Mouse (Mus musculus) liver, adult (tissue): ENCODE data around the gene Atp5d.
A peak's percentile ranks its signal among the peaks of the same experiment; 100 is the strongest.

Experiments
- GATA4 ChIP-seq: IDR thresholded peaks from 2 replicates; pipeline ENCODE4 v1.6.1; 2014; ENCODE audit warnings: mild to moderate bottlenecking, low read length; ENCODE audit not compliant: insufficient replicate concordance

The Atp5d gene

GRCm38 (mm10) chr10:80134421-80134820 lies 4.0 kb upstream of the Atp5d start:
- no peak for TF ChIP-seq GATA4

GRCm38 (mm10) chr10:80135161-80135560 lies 3.3 kb upstream of the Atp5d start:
- no peak for TF ChIP-seq GATA4

- no peak for TF ChIP-seq GATA4
These were observed 2.8 kb upstream of the Atp5d start for GRCm38 (mm10) chr10:80135641-80136040.

- TF ChIP-seq GATA4 = no peak
These were observed 2.1 kb upstream of the Atp5d start for GRCm38 (mm10) chr10:80136179-80136951.

GRCm38 (mm10) chr10:80136952-80137625 lies 1.3 kb upstream of the Atp5d start:
- no peak for TF ChIP-seq GATA4

GRCm38 (mm10) chr10:80137626-80138552 lies 543 bp upstream of the Atp5d start:
- TF ChIP-seq GATA4 = no peak

GRCm38 (mm10) chr10:80139439-80139775 lies 975 bp downstream of the Atp5d start:
- TF ChIP-seq GATA4 = no peak

- no peak for TF ChIP-seq GATA4
These were observed 1.7 kb downstream of the Atp5d start for GRCm38 (mm10) chr10:80139975-80140665.

- no peak for TF ChIP-seq GATA4
These were observed 2.2 kb downstream of the Atp5d start, which contains the start of gene Cbarp for GRCm38 (mm10) chr10:80140666-80141035. Cbarp (minus strand) TSS chr10:80140835.

GRCm38 (mm10) chr10:80141243-80141642 lies 2.8 kb downstream of the Atp5d start:
- no peak for TF ChIP-seq GATA4

- TF ChIP-seq GATA4 = peak; percentile 6; the same call in 1 of the 2 replicates
These were observed 3.5 kb downstream of the Atp5d start for GRCm38 (mm10) chr10:80141786-80142529.

- TF ChIP-seq GATA4 = no peak
These were observed 4.1 kb downstream of the Atp5d start for GRCm38 (mm10) chr10:80142530-80142925.

- no peak for TF ChIP-seq GATA4
These were observed 5.2 kb downstream of the Atp5d start for GRCm38 (mm10) chr10:80143664-80144063.

- TF ChIP-seq GATA4 = no peak
These were observed 5.7 kb downstream of the Atp5d start for GRCm38 (mm10) chr10:80144159-80144558.
